Mouse (Mus musculus) cerebellum, adult 2 months (tissue): ENCODE measurements around the gene Ak4.

Experiments used
- CTCF ChIP-seq: fragments of 200-500 bp; IDR thresholded peaks from 2 replicates; pipeline ENCODE4 v1.5.1; 2011; ENCODE audit warnings: low read depth, mild to moderate bottlenecking, control low read depth, low read length, moderate library complexity, borderline replicate concordance; ENCODE audit not compliant: insufficient read depth
- POLR2A ChIP-seq: fragments of 200-500 bp; IDR thresholded peaks from 2 replicates; pipeline ENCODE4 v1.6.1; 2011; ENCODE audit warnings: low read length, control low read depth, borderline replicate concordance; ENCODE audit not compliant: insufficient read depth

GRCm38 (mm10) chr4:101416966-101417365 lies 2.1 kb upstream of the Ak4 start:
- TF ChIP-seq CTCF (no peak), POLR2A (no peak)
